Mouse (Mus musculus): Measurements from ENCODE around the gene Rilpl1.

DNA sequence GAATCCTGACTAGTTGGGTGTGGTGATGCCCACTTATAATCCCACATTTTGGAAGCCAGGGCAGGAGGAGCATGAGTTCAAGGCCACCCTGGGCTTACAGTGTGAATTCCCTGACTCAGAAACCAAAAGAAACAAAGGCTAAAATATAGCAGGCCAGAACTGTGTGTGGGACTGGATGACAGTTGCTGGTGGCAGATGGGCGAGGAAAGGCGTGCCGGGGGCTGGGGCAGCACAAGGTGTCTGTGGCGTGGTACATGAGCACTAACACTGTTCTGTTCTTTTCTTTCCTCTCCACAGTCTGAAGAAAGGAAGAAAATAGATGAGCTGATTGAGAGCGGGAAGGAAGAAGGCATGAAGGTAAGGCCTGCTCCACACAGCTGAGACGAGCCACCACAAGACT is 74.4 kb downstream of the Rilpl1 start:
- no peak for TF ChIP-seq CTCF (IDR thresholded peaks at IDR 0.05; ENCODE audit: low read depth, low read length)
- no peak for TF ChIP-seq TAL1 (conservative IDR thresholded peaks at IDR 0.05; ENCODE audit: low read depth, low read length)
- no peak for TF ChIP-seq GATA1 (IDR thresholded peaks at IDR 0.05; ENCODE audit: borderline replicate concordance, low read length)
